Mouse (Mus musculus) hindbrain, embryonic 15.5 days (tissue): ENCODE data around the gene Lrrc8e. TPM values are rescaled to one million over a fixed set of nuclear protein-coding genes. Genes with fewer than 3 reads are reported as not detected.

Experiments used
- ATAC-seq: fragments of 200-750 bp; cut with Nextera tagmentation; 2 replicates; pipeline ENCODE4 v1.8.0; 2017; ENCODE audit warnings: low read depth, moderate number of reproducible peaks, moderate TSS enrichment; ENCODE audit not compliant: low FRiP score
- H3K27ac ChIP-seq: fragments of 300-500 bp; sonication (generic); replicated peaks from 2 replicates; pipeline ENCODE4 v1.5.1; 2015; ENCODE audit warnings: mild to moderate bottlenecking, inconsistent platforms
- H3K27me3 ChIP-seq: fragments of 300-500 bp; sonication (generic); 2 replicates; pipeline ENCODE4 v1.6.1; 2015; ENCODE audit warnings: control low read depth, inconsistent platforms
- H3K36me3 ChIP-seq: fragments of 300-500 bp; sonication (generic); 2 replicates; pipeline ENCODE4 v1.6.1; 2015; ENCODE audit warnings: control low read depth, inconsistent platforms
- H3K4me1 ChIP-seq: fragments of 300-500 bp; sonication (generic); replicated peaks from 2 replicates; pipeline ENCODE4 v1.6.1; 2015; ENCODE audit warnings: control low read depth, inconsistent platforms
- H3K4me2 ChIP-seq: fragments of 300-500 bp; sonication (generic); 2 replicates; pipeline ENCODE4 v1.6.1; 2015; ENCODE audit warnings: moderate library complexity, mild to moderate bottlenecking, inconsistent platforms
- H3K4me3 ChIP-seq: fragments of 300-500 bp; sonication (generic); 2 replicates; pipeline ENCODE4 v1.5.1; 2015; ENCODE audit warnings: mild to moderate bottlenecking, inconsistent platforms
- H3K9ac ChIP-seq: fragments of 300-500 bp; sonication (generic); 2 replicates; pipeline ENCODE4 v1.6.1; 2015; ENCODE audit warnings: inconsistent platforms
- H3K9me3 ChIP-seq: fragments of 300-500 bp; sonication (generic); 2 replicates; pipeline ENCODE4 v1.6.1; 2016; ENCODE audit warnings: control low read depth, inconsistent platforms
- WGBS: fragments of 180-500 bp; shearing (Covaris S2); methylation state at CpG from one replicate; pipeline ENCODE4 v1.1.7; 2015; 5-methylcytosine and 5-hydroxymethylcytosine counted together
- polyA plus RNA-seq: library from polyadenylated mRNA; unstranded; fragments of >200 nt; fragmentation: Nextera tagmentation; extraction: Ambion mirVana; gene quantifications from 2 replicates; pipeline ENCODE4 v1.2.1, GENCODE M21; 2015

Gene Lrrc8e
- polyA plus RNA-seq, 1 experiment from 2014 or later, result 0.08 TPM

DNA sequence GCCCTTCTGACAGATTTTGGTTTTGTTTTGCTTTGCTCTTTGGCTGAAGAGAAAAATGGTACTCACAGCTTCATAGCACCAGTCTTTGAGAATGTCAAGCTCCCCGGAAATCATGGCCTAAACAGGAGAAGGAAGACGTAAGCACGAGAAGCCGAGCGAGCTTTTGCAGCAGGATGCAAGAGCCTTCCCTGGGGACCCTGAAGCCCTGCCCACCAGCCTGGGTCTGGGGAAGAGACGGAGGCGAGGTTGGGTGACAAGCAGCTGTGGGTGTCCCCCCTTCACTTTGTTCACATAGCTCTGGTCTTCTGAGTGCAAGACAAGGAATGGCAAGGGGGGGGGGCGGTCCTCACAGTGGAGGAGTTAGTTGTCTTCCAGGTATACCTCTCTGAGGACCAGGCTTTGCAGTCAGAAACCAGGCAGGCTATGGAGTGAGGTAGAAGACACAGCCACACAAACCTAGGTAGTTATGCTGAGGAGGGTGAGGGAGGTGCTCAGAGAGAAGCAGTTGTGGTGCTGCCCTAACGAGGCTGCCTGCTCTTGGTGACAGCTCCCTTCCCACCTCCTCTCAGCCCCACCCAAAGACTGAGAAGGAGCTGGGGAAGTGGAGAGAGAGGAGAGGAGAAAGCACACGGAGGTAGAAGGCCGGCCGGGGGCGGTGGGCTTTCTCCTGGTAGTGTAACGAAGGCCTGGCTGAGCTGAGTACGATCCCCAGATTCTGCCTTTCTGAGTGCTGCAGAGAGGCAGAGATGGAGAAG, 38.7 kb downstream of the Lrrc8e start:
- Histone ChIP-seq H3K36me3 (peaks cover 73% of the 10 kb centered on the region), H3K27me3 (no peaks in the 10 kb centered on the region)
- WGBS, result 95% methylated on average over 15 of the region's 15 CpGs

DNA sequence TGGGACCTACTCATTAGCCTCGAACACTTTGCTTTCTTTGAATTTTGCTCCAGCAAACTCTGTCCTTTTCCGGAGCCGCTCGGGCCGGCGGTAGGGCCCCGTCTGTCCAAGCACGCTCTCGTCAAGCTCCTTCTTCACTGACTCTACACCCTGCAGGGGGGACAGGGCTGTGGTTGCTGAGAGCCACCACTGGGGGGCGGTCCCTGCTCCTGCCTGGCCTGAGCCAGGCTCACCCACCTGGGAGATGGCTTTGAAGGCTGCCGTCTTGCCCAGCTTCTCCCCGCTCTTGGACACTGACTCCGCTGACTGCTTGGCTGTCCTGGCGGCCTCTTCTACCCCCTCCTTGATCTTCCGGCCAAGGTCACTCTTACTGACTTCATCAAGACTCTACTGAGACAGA, 41.0 kb downstream of the Lrrc8e start:
- Histone ChIP-seq H3K27ac (no peak overlapping the region), H3K4me3 (no peak overlapping the region), H3K27me3 (no peaks in the 10 kb centered on the region), H3K9me3 (no peaks in the 10 kb centered on the region), H3K9ac (no peak overlapping the region), H3K4me2 (no peak overlapping the region), H3K4me1 (no peaks in the 10 kb centered on the region), H3K36me3 (peaks cover 72% of the 10 kb centered on the region)
- peak; percentile 40; the same call in 1 of the 2 replicates for ATAC-seq
- 76% methylated on average over 15 of the region's 15 CpGs for whole genome bisulfite sequencing

More for the DNA sequence above, 38.7 kb downstream of the Lrrc8e start:
- Histone ChIP-seq H3K9ac (no peak overlapping the region), H3K4me1 (no peaks in the 10 kb centered on the region), H3K9me3 (no peaks in the 10 kb centered on the region), H3K4me3 (no peak overlapping the region), H3K27ac (no peak overlapping the region), H3K4me2 (no peak overlapping the region)
- ATAC-seq, result no peak

DNA sequence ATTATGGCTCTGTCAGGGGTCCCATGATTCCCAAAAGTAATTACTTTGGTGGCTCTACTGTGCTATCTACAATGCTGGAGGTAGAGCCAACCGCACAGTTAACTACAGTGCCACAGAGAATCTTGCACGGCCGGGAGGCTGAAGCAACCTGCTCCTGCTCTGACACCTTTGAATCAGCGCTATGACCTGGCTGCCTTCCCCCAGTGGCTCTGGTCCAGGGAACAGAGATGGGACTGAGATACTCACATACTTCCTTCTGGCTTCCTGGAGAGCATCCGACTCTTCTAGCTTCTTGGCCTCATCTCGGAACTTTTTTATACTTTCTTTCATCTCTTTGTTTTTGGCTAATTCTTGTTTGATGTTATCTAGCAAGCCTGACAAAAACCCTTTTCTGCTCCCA, 43.0 kb downstream of the Lrrc8e start:
- H3K27me3 ChIP-seq, result no peaks in the 10 kb centered on the region
- no peak overlapping the region for H3K9ac ChIP-seq
- ATAC-seq, result no peak
- no peaks in the 10 kb centered on the region for H3K9me3 ChIP-seq
- WGBS, result 95% methylated on average over 6 of the region's 6 CpGs
- no peak overlapping the region for H3K4me2 ChIP-seq
- H3K27ac ChIP-seq, result no peak overlapping the region
- H3K4me1 ChIP-seq, result peaks cover 2% of the 10 kb centered on the region
- H3K4me3 ChIP-seq, result no peak overlapping the region
- H3K36me3 ChIP-seq, result peaks cover 66% of the 10 kb centered on the region

DNA sequence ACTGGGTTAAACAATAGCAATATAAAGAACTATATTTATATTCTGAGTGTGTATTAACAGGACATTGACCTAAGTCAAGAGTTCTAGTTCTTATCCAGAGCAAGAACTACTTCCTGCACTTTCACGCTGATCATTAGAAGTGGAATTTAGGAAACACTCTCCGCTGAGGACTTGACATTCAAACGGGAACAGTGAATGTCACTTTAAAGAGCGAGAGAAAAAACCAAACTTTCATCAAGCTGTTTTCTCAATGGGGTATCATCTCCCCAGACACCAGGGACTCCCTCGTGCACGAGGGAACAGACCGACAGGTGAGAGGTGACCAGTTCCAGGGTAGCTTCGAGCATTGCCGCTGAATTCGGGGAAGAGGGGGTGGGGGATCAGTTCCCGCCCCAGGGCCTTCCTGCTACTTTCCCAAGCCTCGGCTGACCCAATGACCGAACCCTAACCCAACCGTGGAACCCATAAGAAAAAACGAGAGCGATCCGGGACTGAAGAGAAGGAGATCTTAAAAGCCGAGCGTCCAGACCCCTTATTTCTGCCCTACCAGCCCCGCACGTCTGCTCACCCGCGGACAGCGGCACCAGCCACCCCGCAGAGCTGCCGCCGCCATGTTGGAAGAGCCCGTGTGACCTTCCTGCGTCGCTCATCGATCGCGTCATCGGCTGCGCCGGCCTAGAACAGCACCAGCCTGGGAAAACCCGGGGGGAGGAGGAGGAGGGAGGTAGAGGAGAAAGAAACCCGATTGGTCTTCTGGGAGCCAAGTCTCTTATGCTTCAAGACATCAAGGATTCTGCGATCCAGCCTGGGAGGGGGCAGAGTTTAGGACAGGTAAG, 48.9 kb downstream of the Lrrc8e start, which contains the start of gene Timm44:
Gene Timm44, minus strand, starts transcription at position 639 of the 836 bp plus-strand sequence.
- Histone ChIP-seq H3K4me3 (peak within 1 kb of the TSS; percentile 55), H3K4me1 (peaks cover 12% of the 10 kb centered on the region), H3K27me3 (no peaks in the 10 kb centered on the region), H3K9me3 (no peaks in the 10 kb centered on the region), H3K36me3 (peaks cover 21% of the 10 kb centered on the region), H3K4me2 (peak within 1 kb of the TSS; percentile 64), H3K27ac (peak within 1 kb of the TSS; percentile 79), H3K9ac (peak within 1 kb of the TSS; percentile 65)
- WGBS, result under 1% methylated on average over 39 of the region's 39 CpGs
- peak; percentile 96 for ATAC-seq

DNA sequence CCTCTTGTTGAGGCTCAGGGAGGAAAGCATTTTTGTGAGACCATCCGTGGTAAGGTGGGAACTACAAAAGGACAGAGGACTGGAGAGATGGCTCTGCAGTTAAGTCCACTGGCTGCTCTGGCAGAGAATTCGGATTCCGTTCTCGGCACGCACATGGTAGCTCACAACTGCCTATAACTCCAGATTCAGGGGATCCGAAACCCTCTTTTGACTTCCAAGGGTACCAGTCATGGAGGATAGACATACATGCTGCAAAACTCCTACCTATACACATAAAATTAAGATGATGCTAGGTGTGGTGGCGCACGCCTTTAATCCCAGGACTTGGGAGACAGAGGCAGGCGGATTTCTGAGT, 49.5 kb downstream of the Lrrc8e start:
- peak overlapping the region; percentile 65 for H3K9ac ChIP-seq
- H3K4me2 ChIP-seq, result peak overlapping the region; percentile 64
- peak overlapping the region; percentile 79 for H3K27ac ChIP-seq
- H3K4me1 ChIP-seq, result peaks cover 12% of the 10 kb centered on the region
- no peak for ATAC-seq
- peaks cover 17% of the 10 kb centered on the region for H3K36me3 ChIP-seq
- 27% methylated on average over 9 of the region's 9 CpGs for WGBS
- peak overlapping the region; percentile 55 for H3K4me3 ChIP-seq
- no peaks in the 10 kb centered on the region for H3K9me3 ChIP-seq
- no peaks in the 10 kb centered on the region for H3K27me3 ChIP-seq

Other genes with a start within 250 kb of the Lrrc8e start
- gene Cd209f, start 121.0 kb upstream of the Lrrc8e start, polyA plus RNA-seq, result 0.31 TPM in 1 of 2 replicates, not detected in the other
- gene Cd209g, start 92.7 kb upstream of the Lrrc8e start, polyA plus RNA-seq, result not detected in 2 replicates
- gene Evi5l, start 60.3 kb upstream of the Lrrc8e start, polyA plus RNA-seq, result 107 and 120 TPM in 2 replicates
- gene Prr36, start 9.4 kb upstream of the Lrrc8e start, polyA plus RNA-seq, result 51.1 and 53.0 TPM in 2 replicates
- 28.0 and 29.4 TPM in 2 replicates for gene Map2k7, start 11.9 kb downstream of the Lrrc8e start, polyA plus RNA-seq
- gene Gm49320, start 12.0 kb downstream of the Lrrc8e start, polyA plus RNA-seq, result 0.83 and 0.92 TPM in 2 replicates
- 4.3 and 4.8 TPM in 2 replicates for gene Tgfbr3l, start 21.4 kb downstream of the Lrrc8e start, polyA plus RNA-seq
- 64.5 and 75.6 TPM in 2 replicates for gene Snapc2, start 26.3 kb downstream of the Lrrc8e start, polyA plus RNA-seq
- 270 and 299 TPM in 2 replicates for gene Ctxn1, start 32.4 kb downstream of the Lrrc8e start, polyA plus RNA-seq
- 40.1 and 41.8 TPM in 2 replicates for gene Timm44, start 49.1 kb downstream of the Lrrc8e start, polyA plus RNA-seq
- gene Ccl25, start 98.4 kb downstream of the Lrrc8e start, polyA plus RNA-seq, result 17.5 and 20.7 TPM in 2 replicates
- gene Elavl1, start 98.6 kb downstream of the Lrrc8e start, polyA plus RNA-seq, result 108 and 112 TPM in 2 replicates